Mouse (Mus musculus): ENCODE measurements around the gene Tesk1. TPM values are rescaled to one million over a fixed set of nuclear protein-coding genes. Genes with fewer than 3 reads are reported as not detected.

Tesk1 gene
- total and polyA plus RNA-seq, 3 experiments = 1.9 to 6.0 (median 4.5) TPM

DNA sequence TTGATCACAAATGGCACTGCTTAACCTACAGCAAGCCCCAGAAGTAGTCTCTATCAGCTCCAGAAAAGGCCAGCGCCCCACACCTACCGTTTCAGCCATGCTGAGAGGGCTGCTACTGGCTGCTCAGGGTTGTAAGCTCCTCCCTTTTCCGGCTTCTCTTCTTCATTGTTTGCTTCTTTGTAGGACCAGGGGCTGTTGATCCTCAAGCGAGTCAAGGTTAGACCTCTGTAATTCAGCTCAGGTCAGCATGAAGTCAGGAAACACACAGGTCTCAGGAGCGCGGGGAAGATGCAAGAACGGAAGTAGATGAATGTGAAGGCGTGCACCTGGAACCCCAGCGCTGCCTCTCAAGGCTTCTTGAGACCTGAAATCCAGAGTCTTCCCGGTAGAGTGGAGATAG lies 37.0 kb upstream of the Tesk1 start:
- H3K4me2 ChIP-seq (ENCODE audit: insufficient read depth, low read depth, poor library complexity, severe bottlenecking) = no peak overlapping the region
- dilution Hi-C loops (cut with MboI; ENCODE audit: extremely low pct_ligation_motif_present, extremely low pct_unique_long_range_greater_than_20kb, low sequenced_read_pairs) = no loop called here
- no peak for DNase-seq (ENCODE audit: extremely low read depth)
- no peaks in the 10 kb centered on the region for H3K36me3 ChIP-seq (replicated peaks in 1 of 2; ENCODE audit: control insufficient read depth in 1 of 2, insufficient read depth in 1 of 2, low read length in 1 of 2)
- H3K4me3 ChIP-seq (replicated peaks in 1 of 3; ENCODE audit: low read depth in 2 of 3, low read length in 2 of 3, poor library complexity in 1 of 3) = no peak overlapping the region
- no peak for TF ChIP-seq RCOR1 (conservative IDR thresholded peaks at IDR 0.05; ENCODE audit: low read depth, low read length)
- no peak for TF ChIP-seq JUND (conservative IDR thresholded peaks at IDR 0.05; ENCODE audit: low read depth, low read length)
- no peak for TF ChIP-seq ELF1 (IDR thresholded peaks at IDR 0.05; ENCODE audit: low read depth, low read length)
- no peak for TF ChIP-seq CHD1 (IDR thresholded peaks at IDR 0.05; ENCODE audit: low read depth, low read length)
- no peak for TF ChIP-seq ZC3H11A (IDR thresholded peaks at IDR 0.05; ENCODE audit: low read depth, low read length)
- TF ChIP-seq ZMIZ1 (IDR thresholded peaks at IDR 0.05; ENCODE audit: low read depth, low read length) = no peak
- TF ChIP-seq EP300 (IDR thresholded peaks at IDR 0.05; ENCODE audit: low read length) = no peak
- no peak for TF ChIP-seq PAX5 (IDR thresholded peaks at IDR 0.05; ENCODE audit: low read length)
- no peak for TF ChIP-seq MAX (IDR thresholded peaks at IDR 0.05; ENCODE audit: low read length)
- no peak for TF ChIP-seq GABPA (IDR thresholded peaks at IDR 0.05; ENCODE audit: insufficient replicate concordance, low read depth, low read length)
- no peak for TF ChIP-seq UBTF (IDR thresholded peaks at IDR 0.05; ENCODE audit: low read depth, low read length)
- in situ Hi-C loops (cut with MboI; ENCODE audit: low pct_ligation_motif_present, low pct_unique_long_range_greater_than_20kb, low sequenced_read_pairs) = loop anchor here (25.0 kb wide), 1 partner anchor 317 kb away; no protein-coding TSS in a partner anchor
- H3K4me1 ChIP-seq (ENCODE audit: control insufficient read depth in 1 of 2, insufficient read depth in 2 of 2) = peaks cover 0 to 6% of the 10 kb centered on the region in 2 experiments; a peak in 1 of 4 replicates
- no peak overlapping the region for H3K27ac ChIP-seq (ENCODE audit: insufficient read depth, low read depth)
- H3K27me3 ChIP-seq (replicated peaks) = peaks cover 14% of the 10 kb centered on the region
- H3K79me2 ChIP-seq (replicated peaks; ENCODE audit: control insufficient read depth, extremely low read depth, insufficient read depth, poor library complexity, severe bottlenecking) = no peaks in the 10 kb centered on the region
- H3K9ac ChIP-seq (ENCODE audit: insufficient read depth, low read depth) = no peak overlapping the region
- H3K9me3 ChIP-seq (replicated peaks; ENCODE audit: low read length) = no peaks in the 10 kb centered on the region

DNA sequence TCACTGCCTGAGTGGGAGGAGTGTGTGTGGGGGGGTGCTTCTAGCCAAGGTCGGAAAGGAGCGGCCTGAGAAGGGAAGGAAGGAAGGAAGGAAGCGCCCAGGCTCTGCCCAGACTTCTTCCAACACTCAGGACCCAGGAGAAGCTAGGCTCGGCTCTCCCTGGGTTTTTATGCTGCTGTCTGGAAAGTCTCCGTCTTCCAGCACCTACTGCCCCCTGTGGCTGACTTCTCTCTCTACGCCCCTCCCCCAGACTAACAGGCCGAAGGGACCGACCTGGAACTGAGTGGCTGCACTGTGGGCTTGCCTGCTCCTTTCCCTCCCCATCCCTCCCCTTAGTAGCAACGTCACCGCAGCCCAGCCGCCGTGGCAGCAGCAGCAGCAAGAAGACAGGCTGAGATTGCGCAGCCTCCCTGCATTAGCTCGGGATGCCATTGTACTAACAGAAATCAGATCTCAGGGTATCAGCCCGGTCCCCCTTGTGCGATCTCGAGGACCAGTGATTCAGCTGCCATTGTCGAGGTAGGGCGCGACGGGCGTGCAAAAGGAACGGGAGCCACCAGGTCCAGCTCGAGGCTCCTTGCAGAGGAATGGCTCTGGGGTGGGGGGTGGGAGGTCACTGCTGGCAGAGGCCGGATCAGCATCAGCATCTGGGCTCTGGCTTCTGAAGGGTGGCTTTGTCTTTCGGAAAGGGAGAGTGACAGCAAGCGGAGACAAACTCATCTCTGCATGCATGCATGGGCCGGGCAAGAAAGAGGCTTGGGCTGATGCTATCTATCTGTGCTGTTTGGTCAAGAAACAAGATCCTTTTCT lies 35.4 kb upstream of the Tesk1 start:
- no peaks in the 10 kb centered on the region for H3K36me3 ChIP-seq (replicated peaks in 1 of 2; ENCODE audit: control insufficient read depth in 1 of 2, insufficient read depth in 1 of 2, low read length in 1 of 2)
- DNase-seq (ENCODE audit: extremely low read depth) = no peak
- no peak overlapping the region for H3K4me3 ChIP-seq (replicated peaks in 1 of 3; ENCODE audit: low read depth in 2 of 3, low read length in 2 of 3, poor library complexity in 1 of 3)
- H3K4me2 ChIP-seq (ENCODE audit: insufficient read depth, low read depth, poor library complexity, severe bottlenecking) = no peak overlapping the region
- peaks cover 6% of the 10 kb centered on the region for H3K27me3 ChIP-seq (replicated peaks)
- no peaks in the 10 kb centered on the region for H3K9me3 ChIP-seq (replicated peaks; ENCODE audit: low read length)
- H3K79me2 ChIP-seq (replicated peaks; ENCODE audit: control insufficient read depth, extremely low read depth, insufficient read depth, poor library complexity, severe bottlenecking) = no peaks in the 10 kb centered on the region
- peaks cover 0 to 6% of the 10 kb centered on the region in 2 experiments; a peak in 1 of 4 replicates for H3K4me1 ChIP-seq (ENCODE audit: control insufficient read depth in 1 of 2, insufficient read depth in 2 of 2)
- no peak overlapping the region for H3K27ac ChIP-seq (ENCODE audit: insufficient read depth, low read depth)
- in situ Hi-C loops (cut with MboI; ENCODE audit: low pct_ligation_motif_present, low pct_unique_long_range_greater_than_20kb, low sequenced_read_pairs) = loop anchor here (25.0 kb wide), 1 partner anchor 319 kb away; no protein-coding TSS in a partner anchor
- no peak overlapping the region for H3K9ac ChIP-seq (ENCODE audit: insufficient read depth, low read depth)
- dilution Hi-C loops (cut with MboI; ENCODE audit: extremely low pct_ligation_motif_present, extremely low pct_unique_long_range_greater_than_20kb, low sequenced_read_pairs) = no loop called here
- TF ChIP-seq MEF2A (IDR thresholded peaks at IDR 0.05; ENCODE audit: borderline replicate concordance, low read depth, low read length) = no peak
- TF ChIP-seq TCF12 (IDR thresholded peaks at IDR 0.05; ENCODE audit: low read depth, low read length) = no peak
- TF ChIP-seq UBTF (IDR thresholded peaks at IDR 0.05; ENCODE audit: low read depth, low read length) = no peak
- TF ChIP-seq PAX5 (IDR thresholded peaks at IDR 0.05; ENCODE audit: low read length) = no peak
- TF ChIP-seq USF2 (conservative IDR thresholded peaks at IDR 0.05; ENCODE audit: low read depth, low read length) = no peak
- no peak for TF ChIP-seq NELFE (IDR thresholded peaks at IDR 0.05; ENCODE audit: low read depth, low read length)
- no peak for TF ChIP-seq RCOR1 (conservative IDR thresholded peaks at IDR 0.05; ENCODE audit: low read depth, low read length)
- TF ChIP-seq CHD2 (IDR thresholded peaks at IDR 0.05; ENCODE audit: low read length) = peak; percentile 15; the same call in 1 of the 2 replicates
- TF ChIP-seq MXI1 (IDR thresholded peaks at IDR 0.05; ENCODE audit: low read depth, low read length) = no peak
- TF ChIP-seq USF1 (IDR thresholded peaks at IDR 0.05; ENCODE audit: low read depth, low read length) = no peak
- TF ChIP-seq RAD21 (IDR thresholded peaks at IDR 0.05; ENCODE audit: low read depth, low read length) = peak; percentile 10
- no peak for TF ChIP-seq BHLHE40 (IDR thresholded peaks at IDR 0.05; ENCODE audit: low read depth, low read length)
- TF ChIP-seq CTCF (conservative IDR thresholded peaks at IDR 0.05 in 1 of 2, IDR thresholded peaks at IDR 0.05 in 1 of 2; ENCODE audit: low read depth in 2 of 2, low read length in 2 of 2) = peak in 1 of 2 experiments; percentile 30; a peak in 2 of 4 replicates
- TF ChIP-seq SMC3 (IDR thresholded peaks at IDR 0.05; ENCODE audit: low read depth, low read length) = no peak
- no peak for TF ChIP-seq MAFK (IDR thresholded peaks at IDR 0.05; ENCODE audit: insufficient replicate concordance, low read length)
- no peak for TF ChIP-seq ZNF384 (IDR thresholded peaks at IDR 0.05; ENCODE audit: low read depth, low read length)
